Mouse (Mus musculus) forebrain, embryonic 12.5 days (tissue): ENCODE data around the gene Nab1. TPM values are rescaled to one million over a fixed set of nuclear protein-coding genes. Genes with fewer than 3 reads are reported as not detected.

Experiments
- ATAC-seq: fragments of 200-750 bp; cut with Nextera tagmentation; 2 replicates; pipeline ENCODE4 v1.8.0; 2017; ENCODE audit warnings: moderate TSS enrichment; ENCODE audit not compliant: low FRiP score
- H3K27ac ChIP-seq: fragments of 300-500 bp; sonication (generic); 2 replicates; pipeline ENCODE4 v1.5.1; 2016; ENCODE audit warnings: mild to moderate bottlenecking
- H3K27me3 ChIP-seq: fragments of 300-500 bp; sonication (generic); 2 replicates; pipeline ENCODE4 v1.6.1; 2016; ENCODE audit warnings: mild to moderate bottlenecking
- H3K36me3 ChIP-seq: fragments of 300-500 bp; sonication (generic); replicated peaks from 2 replicates; pipeline ENCODE4 v1.6.1; 2016; ENCODE audit warnings: mild to moderate bottlenecking
- H3K4me1 ChIP-seq: fragments of 300-500 bp; sonication (generic); 2 replicates; pipeline ENCODE4 v1.6.1; 2016
- H3K4me2 ChIP-seq: fragments of 300-500 bp; sonication (generic); 2 replicates; pipeline ENCODE4 v1.6.1; 2016; ENCODE audit warnings: mild to moderate bottlenecking, moderate library complexity
- H3K4me3 ChIP-seq: fragments of 300-500 bp; sonication (generic); replicated peaks from 2 replicates; pipeline ENCODE4 v1.5.1; 2016; ENCODE audit warnings: mild to moderate bottlenecking
- H3K9ac ChIP-seq: fragments of 300-500 bp; sonication (generic); 2 replicates; pipeline ENCODE4 v1.6.1; 2016; ENCODE audit warnings: mild to moderate bottlenecking
- H3K9me3 ChIP-seq: fragments of 300-500 bp; sonication (generic); 2 replicates; pipeline ENCODE4 v1.6.1; 2016
- WGBS: fragments of 180-500 bp; shearing (Covaris S2); methylation state at CpG from one replicate; pipeline ENCODE4 v1.1.7; 2016; 5-methylcytosine and 5-hydroxymethylcytosine counted together
- polyA plus RNA-seq: library from polyadenylated mRNA; unstranded; fragments of >200 nt; fragmentation: Nextera tagmentation; extraction: Ambion mirVana; gene quantifications from 2 replicates; pipeline ENCODE4 v1.2.1, GENCODE M21; 2016

Nab1 gene
- polyA plus RNA-seq, 1 experiment from 2014 or later, result 10.1 TPM

GRCm38 (mm10) chr1:52423057-52423456 lies 77.4 kb downstream of the Nab1 start:
- Histone ChIP-seq H3K4me2 (no peak overlapping the region), H3K9ac (no peak overlapping the region), H3K4me3 (no peak overlapping the region), H3K4me1 (no peaks in the 10 kb centered on the region), H3K36me3 (no peaks in the 10 kb centered on the region), H3K27ac (no peak overlapping the region), H3K27me3 (no peaks in the 10 kb centered on the region), H3K9me3 (no peaks in the 10 kb centered on the region)
- WGBS, result 84% methylated on average over 2 of the region's 2 CpGs
- ATAC-seq, result no peak

- ATAC-seq, result no peak
- Histone ChIP-seq H3K4me3 (no peak overlapping the region), H3K9me3 (no peaks in the 10 kb centered on the region), H3K4me2 (no peak overlapping the region), H3K27ac (no peak overlapping the region), H3K9ac (no peak overlapping the region), H3K36me3 (no peaks in the 10 kb centered on the region), H3K27me3 (no peaks in the 10 kb centered on the region), H3K4me1 (no peaks in the 10 kb centered on the region)
- WGBS, result 85% methylated on average over 3 of the region's 3 CpGs
These were observed 78.3 kb downstream of the Nab1 start for GRCm38 (mm10) chr1:52422137-52422536.

- ATAC-seq, result no peak
- Histone ChIP-seq H3K9me3 (no peaks in the 10 kb centered on the region), H3K27me3 (no peaks in the 10 kb centered on the region), H3K36me3 (no peaks in the 10 kb centered on the region), H3K4me3 (no peak overlapping the region), H3K9ac (no peak overlapping the region), H3K27ac (no peak overlapping the region), H3K4me2 (no peak overlapping the region), H3K4me1 (no peaks in the 10 kb centered on the region)
These were observed 78.9 kb downstream of the Nab1 start for GRCm38 (mm10) chr1:52421623-52422022.

GRCm38 (mm10) chr1:52419088-52419819 lies 81.2 kb downstream of the Nab1 start:
- WGBS, result 90% methylated on average over 7 of the region's 7 CpGs
- Histone ChIP-seq H3K27me3 (no peaks in the 10 kb centered on the region), H3K9ac (no peak overlapping the region), H3K36me3 (no peaks in the 10 kb centered on the region), H3K4me2 (no peak overlapping the region), H3K4me3 (no peak overlapping the region), H3K4me1 (no peaks in the 10 kb centered on the region), H3K9me3 (no peaks in the 10 kb centered on the region), H3K27ac (no peak overlapping the region)
- ATAC-seq, result no peak

Other genes starting within 250 kb of the Nab1 start
- 10.9 and 12.2 TPM in 2 replicates for gene Nemp2, start 130.0 kb upstream of the Nab1 start, polyA plus RNA-seq
- gene Mfsd6, start 226.8 kb upstream of the Nab1 start, polyA plus RNA-seq, result 3.9 and 4.0 TPM in 2 replicates